Mouse (Mus musculus) thymus, adult 2 months (tissue): ENCODE measurements around the gene Cd300lf. TPM values are rescaled to one million over a fixed set of nuclear protein-coding genes. Genes with fewer than 3 reads are reported as not detected.

Experiments used
- DNase-seq: peaks from one replicate; pipeline ENCODE4 v3.0.0; 2021
- H3K27ac ChIP-seq: fragments of 200-500 bp; 2 replicates; pipeline ENCODE4 v1.5.1; 2012; ENCODE audit warnings: low read length, control low read depth; ENCODE audit not compliant: control insufficient read depth, insufficient read depth
- H3K27me3 ChIP-seq: fragments of 200-500 bp; 2 replicates; pipeline ENCODE4 v1.6.1; 2012; ENCODE audit warnings: mild to moderate bottlenecking, low read length, moderate library complexity, mixed read lengths; ENCODE audit not compliant: control insufficient read depth, insufficient read depth
- H3K36me3 ChIP-seq: fragments of 200-500 bp; 2 replicates; pipeline ENCODE4 v1.6.1; 2012; ENCODE audit warnings: mild to moderate bottlenecking, low read length, moderate library complexity; ENCODE audit not compliant: control insufficient read depth, insufficient read depth
- H3K4me1 ChIP-seq: fragments of 200-500 bp; replicated peaks from 2 replicates; pipeline ENCODE4 v1.6.1; 2012; ENCODE audit warnings: low read length; ENCODE audit not compliant: control insufficient read depth, insufficient read depth
- H3K4me3 ChIP-seq: fragments of 200-500 bp; 2 replicates; pipeline ENCODE4 v1.5.1; 2012; ENCODE audit warnings: mild to moderate bottlenecking, low read length, control low read depth, moderate library complexity; ENCODE audit not compliant: control insufficient read depth, insufficient read depth
- CTCF ChIP-seq: fragments of 200-500 bp; IDR thresholded peaks from 2 replicates; pipeline ENCODE4 v1.5.1; 2012; ENCODE audit warnings: mild to moderate bottlenecking, control low read depth, low read length, moderate library complexity, borderline replicate concordance; ENCODE audit not compliant: control insufficient read depth, poor library complexity, insufficient read depth; ENCODE audit errors: extremely low read depth
- POLR2A ChIP-seq: fragments of 200-500 bp; IDR thresholded peaks from 2 replicates; pipeline ENCODE4 v1.6.1; 2012; ENCODE audit warnings: mild to moderate bottlenecking, low read length, control low read depth, moderate library complexity; ENCODE audit not compliant: control insufficient read depth, poor library complexity, insufficient read depth; ENCODE audit errors: extremely low read depth
- WGBS: fragments of 180-500 bp; shearing (Covaris S2); methylation state at CpG from one replicate; pipeline ENCODE4 v1.1.7; 2018; 5-methylcytosine and 5-hydroxymethylcytosine counted together
- polyA plus RNA-seq: library from polyadenylated mRNA; depleted of rRNA; stranded (reverse); fragments of >200 nt; gene quantifications from 2 replicates; pipeline ENCODE4 v1.2.3, GENCODE M21; 2012

Cd300lf gene
- polyA plus RNA-seq, 1 experiment, result 10.4 TPM

DNA sequence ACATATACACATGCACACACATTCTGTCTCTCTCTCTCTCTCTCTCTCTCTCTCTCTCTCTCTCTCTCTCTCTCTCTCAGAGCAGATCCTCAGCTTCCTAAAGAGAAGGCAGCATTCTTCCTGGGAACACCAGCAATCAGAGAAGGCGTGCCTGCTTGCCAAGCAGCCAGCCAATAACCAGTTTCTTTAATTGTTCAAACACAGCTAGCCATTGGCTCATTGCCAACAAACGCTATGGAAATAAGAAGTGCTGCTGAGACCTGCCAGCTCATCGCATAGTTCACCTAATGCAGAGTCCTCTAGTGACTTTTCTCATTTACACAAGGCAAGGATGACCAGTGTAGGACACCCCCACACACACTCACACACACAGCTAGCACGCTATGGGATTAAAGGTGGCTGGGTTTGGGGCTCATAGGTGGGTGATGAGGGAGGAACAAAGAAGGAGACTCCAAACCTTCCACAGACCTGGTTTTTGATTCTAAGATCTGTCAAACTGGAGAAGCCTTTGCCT lies 26.3 kb downstream of the Cd300lf start:
- Histone ChIP-seq H3K27me3 (no peaks in the 10 kb centered on the region), H3K4me1 (no peaks in the 10 kb centered on the region), H3K4me3 (no peak overlapping the region), H3K36me3 (no peaks in the 10 kb centered on the region), H3K27ac (no peak overlapping the region)
- WGBS, result 78% methylated on average over 4 of the region's 4 CpGs
- TF ChIP-seq POLR2A, result no peak
- no peak for TF ChIP-seq CTCF
- DNase-seq, result no peak

DNA sequence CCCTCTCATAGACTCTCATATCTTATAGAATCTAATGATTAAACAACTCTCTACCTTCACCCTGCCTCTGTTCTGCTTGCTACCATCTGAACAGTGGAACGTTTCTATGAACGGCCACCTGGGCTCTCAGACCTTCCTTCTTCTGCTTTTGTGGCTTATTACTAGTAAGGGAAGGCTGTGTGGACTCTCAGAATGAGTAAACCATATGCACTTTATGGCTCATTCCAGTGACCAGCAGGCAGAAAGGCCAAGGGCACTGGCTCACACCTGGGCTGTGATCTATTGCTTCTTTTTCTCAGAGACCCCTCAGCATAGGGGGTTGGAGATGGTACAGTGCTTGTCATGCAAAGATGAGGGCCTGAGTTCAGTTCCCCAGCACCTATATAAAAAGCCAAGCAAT lies 27.2 kb downstream of the Cd300lf start:
- Histone ChIP-seq H3K27ac (no peak overlapping the region), H3K36me3 (no peaks in the 10 kb centered on the region), H3K4me3 (no peak overlapping the region), H3K27me3 (no peaks in the 10 kb centered on the region), H3K4me1 (no peaks in the 10 kb centered on the region)
- TF ChIP-seq CTCF (no peak), POLR2A (no peak)
- WGBS, result 19% methylated on average over 2 of the region's 2 CpGs
- DNase-seq, result no peak

DNA sequence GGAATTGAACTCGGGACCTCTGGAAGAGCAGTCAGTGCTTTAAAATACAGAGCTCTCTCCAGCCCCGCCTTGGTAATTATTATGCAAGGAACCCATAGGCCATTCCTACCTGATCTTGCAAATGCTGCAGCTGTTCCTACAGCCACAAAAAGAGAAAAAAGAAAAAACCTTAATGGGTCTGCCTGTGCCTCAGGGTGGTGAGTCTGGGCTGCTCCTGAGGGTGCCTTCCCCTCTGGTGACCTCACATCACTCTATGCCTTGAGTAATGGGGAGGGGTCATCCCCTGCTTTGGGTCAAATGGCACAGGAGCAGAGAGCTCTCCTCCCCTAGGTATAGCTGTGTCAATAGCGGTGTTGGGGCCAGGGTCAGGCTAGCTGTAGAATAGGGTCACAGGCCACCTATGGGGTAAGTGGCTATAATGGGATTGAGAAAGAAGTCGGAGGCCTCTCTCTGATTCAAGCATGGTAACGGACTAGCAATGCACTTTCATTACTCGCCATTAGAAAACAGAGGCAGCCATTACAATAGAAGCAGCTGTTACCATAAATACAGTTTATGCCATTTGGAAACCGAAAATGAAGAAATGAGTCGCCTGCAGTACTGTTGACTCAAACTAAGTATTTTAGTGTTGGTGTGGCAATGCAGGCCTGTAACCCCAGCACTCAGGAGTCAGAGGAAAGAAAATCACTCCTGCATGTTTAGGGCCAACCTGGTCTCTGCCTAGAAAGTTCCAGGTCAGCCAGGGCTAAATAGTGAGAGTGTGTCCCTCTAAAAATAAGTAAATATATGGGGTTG lies 28.8 kb downstream of the Cd300lf start:
- Histone ChIP-seq H3K36me3 (no peaks in the 10 kb centered on the region), H3K4me3 (no peak overlapping the region), H3K27ac (no peak overlapping the region), H3K4me1 (no peaks in the 10 kb centered on the region), H3K27me3 (no peaks in the 10 kb centered on the region)
- no peak for DNase-seq
- no peak for TF ChIP-seq POLR2A
- TF ChIP-seq CTCF, result no peak
- WGBS, result 93% methylated on average over 8 of the region's 8 CpGs

DNA sequence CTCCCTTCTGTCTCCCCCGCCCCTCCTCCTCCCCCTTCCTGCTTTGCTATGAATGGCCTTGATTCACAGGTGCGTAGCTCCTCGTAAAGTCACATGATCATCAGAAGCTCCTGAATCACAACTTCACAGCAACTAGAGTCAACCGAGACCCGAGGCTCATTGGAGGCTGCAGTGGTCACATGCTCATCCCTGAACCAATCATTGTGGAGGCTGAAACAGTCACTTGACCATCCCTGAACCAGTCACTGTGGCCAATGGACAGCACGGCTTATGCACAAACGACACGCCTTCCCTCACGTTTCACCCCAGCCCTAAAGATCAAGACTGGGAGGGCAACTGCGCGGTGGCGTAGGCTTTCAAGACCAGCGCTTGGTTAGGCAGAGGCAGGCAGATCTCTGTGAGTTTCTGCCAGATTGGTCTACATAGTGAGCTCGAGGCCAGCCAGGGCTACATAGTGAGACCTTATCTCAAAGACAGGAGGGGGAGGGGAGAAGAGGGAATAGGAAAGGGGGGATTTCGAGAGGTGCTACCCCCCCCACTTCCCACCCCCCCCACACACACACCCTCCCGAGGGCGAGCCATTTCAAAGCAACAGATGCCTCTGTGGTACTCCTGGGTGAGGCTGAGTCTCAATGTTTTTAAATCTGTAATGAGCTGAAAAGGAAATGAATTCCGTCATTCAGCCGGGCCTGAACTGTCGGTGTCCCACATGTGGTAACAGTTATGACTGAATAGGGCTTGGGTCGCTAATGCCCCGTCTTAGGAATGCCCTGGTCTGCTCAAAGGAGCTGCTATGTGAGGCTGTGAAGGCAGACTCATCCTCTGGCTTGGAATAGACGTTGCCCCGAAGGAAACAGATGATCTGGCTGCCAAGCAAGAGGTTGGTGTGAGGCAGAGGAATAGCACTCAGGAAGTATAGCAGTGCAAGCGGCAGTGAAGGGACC lies 30.1 kb downstream of the Cd300lf start:
- Histone ChIP-seq H3K4me3 (no peak overlapping the region), H3K27me3 (no peaks in the 10 kb centered on the region), H3K4me1 (no peaks in the 10 kb centered on the region), H3K27ac (no peak overlapping the region), H3K36me3 (no peaks in the 10 kb centered on the region)
- TF ChIP-seq POLR2A (no peak), CTCF (no peak)
- WGBS, result 88% methylated on average over 25 of the region's 25 CpGs
- DNase-seq, result no peak

- no peak overlapping the region for H3K4me3 ChIP-seq
- 95% methylated on average over 9 of the region's 9 CpGs for WGBS
- DNase-seq, result no peak
- H3K27me3 ChIP-seq, result no peaks in the 10 kb centered on the region
- H3K36me3 ChIP-seq, result no peaks in the 10 kb centered on the region
- H3K4me1 ChIP-seq, result no peaks in the 10 kb centered on the region
- TF ChIP-seq CTCF (no peak), POLR2A (no peak)
- H3K27ac ChIP-seq, result no peak overlapping the region
Observed at GRCm38 (mm10) chr11:115102116-115102515, 31.7 kb downstream of the Cd300lf start.

- no peak for DNase-seq
Observed at GRCm38 (mm10) chr11:115101615-115102051, 32.2 kb downstream of the Cd300lf start.

More at GRCm38 (mm10) chr11:115101615-115102051, 32.2 kb downstream of the Cd300lf start:
- Histone ChIP-seq H3K4me3 (no peak overlapping the region), H3K27me3 (no peaks in the 10 kb centered on the region), H3K4me1 (no peaks in the 10 kb centered on the region), H3K27ac (no peak overlapping the region), H3K36me3 (no peaks in the 10 kb centered on the region)
- 93% methylated on average over 6 of the region's 6 CpGs for WGBS
- TF ChIP-seq POLR2A (no peak), CTCF (no peak)
